Mouse (Mus musculus): ENCODE measurements around the gene Olfr1312. TPM values are rescaled to one million over a fixed set of nuclear protein-coding genes. Genes with fewer than 3 reads are reported as not detected.
"Not testable (repeated sequence)": the region's sequence is repeated elsewhere in the genome, so short reads cannot be mapped to it uniquely, and the experiment has no call there.

The Olfr1312 gene
- 0.75 TPM in 1 of 2 replicates, not detected in the other for polyA plus RNA-seq (2011; ENCODE audit: insufficient read depth, insufficient read length, low replicate concordance, missing spikeins)

DNA sequence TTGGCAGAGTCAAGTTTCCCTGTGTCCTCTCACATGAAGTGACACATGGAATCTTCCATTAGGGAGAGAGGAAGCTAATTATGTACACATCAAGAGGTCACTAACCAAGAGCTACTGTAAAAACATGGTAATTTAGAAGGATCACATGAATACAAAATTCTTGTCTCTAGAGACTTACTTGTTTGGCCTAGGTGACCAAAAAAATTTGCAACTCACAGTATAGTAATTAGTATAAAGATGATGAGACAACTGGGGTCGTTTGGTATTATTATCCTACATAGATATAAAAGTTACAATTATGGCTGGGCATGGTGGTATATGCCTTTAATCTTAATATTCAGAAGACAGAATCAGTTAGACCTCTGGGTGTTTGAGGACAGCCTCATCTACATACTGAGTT, at the start of gene Olfr1312:
Gene Olfr1312, minus strand, starts transcription at position 101 of the 400 bp plus-strand sequence.
- 8% methylated on average over 1 of the region's 1 CpGs for WGBS
- TF ChIP-seq CTCF (IDR thresholded peaks at IDR 0.05; ENCODE audit: control insufficient read depth, insufficient read depth, low read length) (no peak), POLR2A (IDR thresholded peaks at IDR 0.05; ENCODE audit: borderline replicate concordance, control insufficient read depth, low read depth, low read length) (no peak)
- H3K4me1 ChIP-seq (ENCODE audit: control insufficient read depth, insufficient read depth, low read length), result no peaks in the 10 kb centered on the region
- no peak within 1 kb of the TSS for H3K4me3 ChIP-seq (replicated peaks; ENCODE audit: control insufficient read depth, low read depth, low read length)
- no peak within 1 kb of the TSS for H3K27ac ChIP-seq (ENCODE audit: control insufficient read depth, insufficient read depth, low read depth, low read length, poor library complexity)

DNA sequence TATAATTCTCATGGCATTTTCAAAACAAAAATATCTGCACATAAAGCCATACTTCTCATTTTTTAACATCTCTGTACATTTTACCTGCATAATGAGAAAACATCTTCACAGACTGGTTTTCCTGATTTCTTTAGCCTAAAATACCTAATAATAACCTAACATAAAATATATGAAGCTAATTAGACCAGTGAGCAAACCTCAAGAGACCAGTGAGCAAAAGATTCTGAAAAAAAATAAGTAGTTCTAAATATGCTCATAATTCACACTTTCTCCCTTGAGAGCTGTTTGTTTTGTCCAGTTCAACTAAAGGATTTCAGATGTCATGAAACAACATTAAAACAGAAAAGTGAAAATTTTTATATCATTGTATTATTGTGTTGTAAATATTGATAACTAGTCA, 46.6 kb upstream of the Olfr1312 start, which contains the start of gene Olfr1314:
Gene Olfr1314, minus strand, starts transcription at position 101 of the 400 bp plus-strand sequence.
- Histone ChIP-seq H3K4me1 (ENCODE audit: control insufficient read depth, insufficient read depth, low read length) (no peaks in the 10 kb centered on the region), H3K27ac (ENCODE audit: control insufficient read depth, insufficient read depth, low read depth, low read length, poor library complexity) (no peak within 1 kb of the TSS)
- TF ChIP-seq CTCF (IDR thresholded peaks at IDR 0.05; ENCODE audit: control insufficient read depth, insufficient read depth, low read length), result no peak
- TF ChIP-seq POLR2A (IDR thresholded peaks at IDR 0.05; ENCODE audit: borderline replicate concordance, control insufficient read depth, low read depth, low read length), result no peak

DNA sequence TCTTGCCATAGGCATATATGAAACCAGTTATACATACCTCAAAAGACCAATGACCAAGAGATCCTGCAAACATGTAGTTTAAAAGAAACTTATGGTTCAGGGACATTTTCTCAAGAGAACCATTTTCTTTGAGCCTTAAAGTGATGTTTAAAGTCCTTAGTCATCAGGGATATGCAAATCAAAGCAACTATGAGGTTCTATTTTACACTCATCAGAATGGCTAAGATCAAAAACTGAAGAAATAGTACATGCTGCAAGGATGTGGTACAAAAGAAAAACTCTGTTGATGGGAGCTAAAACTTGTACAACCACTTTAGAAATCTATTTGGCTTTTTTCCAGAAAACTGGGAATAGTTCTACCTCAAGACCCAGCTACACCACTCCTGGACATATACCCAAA, 27.7 kb upstream of the Olfr1312 start, which contains the start of gene Olfr1313:
Gene Olfr1313, minus strand, starts transcription at position 101 of the 400 bp plus-strand sequence.
- H3K4me3 ChIP-seq (replicated peaks; ENCODE audit: control insufficient read depth, low read depth, low read length), result no peak within 1 kb of the TSS

More for the DNA sequence above, 46.6 kb upstream of the Olfr1312 start, which contains the start of gene Olfr1314:
- H3K4me3 ChIP-seq (replicated peaks; ENCODE audit: control insufficient read depth, low read depth, low read length), result no peak within 1 kb of the TSS

DNA sequence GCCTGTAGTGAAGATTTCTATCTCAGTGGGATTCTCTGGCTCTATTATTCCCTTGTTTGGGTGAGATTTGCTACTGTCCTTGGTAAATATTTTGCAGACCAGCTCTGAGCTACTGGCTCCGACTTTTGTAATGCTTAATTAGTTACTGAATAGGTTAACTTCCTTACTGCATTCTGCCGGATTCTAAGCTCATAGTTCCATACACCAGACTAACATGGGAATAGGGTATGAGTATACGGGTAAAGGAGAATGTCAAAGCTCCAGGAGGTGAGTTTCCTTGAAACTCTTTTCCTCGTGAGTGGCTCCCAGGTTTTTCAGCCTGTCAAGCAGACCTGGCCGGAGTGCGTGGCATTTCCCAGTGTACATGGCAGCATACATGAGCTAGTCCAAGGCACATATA, 23.1 kb downstream of the Olfr1312 start:
- H3K4me3 ChIP-seq (replicated peaks; ENCODE audit: control insufficient read depth, low read depth, low read length); H3K27ac ChIP-seq (ENCODE audit: control insufficient read depth, insufficient read depth, low read depth, low read length, poor library complexity); H3K4me1 ChIP-seq (ENCODE audit: control insufficient read depth, insufficient read depth, low read length): not testable (repeated sequence)
- WGBS, result 45% methylated on average over 6 of the region's 6 CpGs

More for the DNA sequence above, 27.7 kb upstream of the Olfr1312 start, which contains the start of gene Olfr1313:
- TF ChIP-seq POLR2A (IDR thresholded peaks at IDR 0.05; ENCODE audit: borderline replicate concordance, control insufficient read depth, low read depth, low read length) (no peak), CTCF (IDR thresholded peaks at IDR 0.05; ENCODE audit: control insufficient read depth, insufficient read depth, low read length) (no peak)
- Histone ChIP-seq H3K4me1 (ENCODE audit: control insufficient read depth, insufficient read depth, low read length) (no peaks in the 10 kb centered on the region), H3K27ac (ENCODE audit: control insufficient read depth, insufficient read depth, low read depth, low read length, poor library complexity) (no peak within 1 kb of the TSS)

DNA sequence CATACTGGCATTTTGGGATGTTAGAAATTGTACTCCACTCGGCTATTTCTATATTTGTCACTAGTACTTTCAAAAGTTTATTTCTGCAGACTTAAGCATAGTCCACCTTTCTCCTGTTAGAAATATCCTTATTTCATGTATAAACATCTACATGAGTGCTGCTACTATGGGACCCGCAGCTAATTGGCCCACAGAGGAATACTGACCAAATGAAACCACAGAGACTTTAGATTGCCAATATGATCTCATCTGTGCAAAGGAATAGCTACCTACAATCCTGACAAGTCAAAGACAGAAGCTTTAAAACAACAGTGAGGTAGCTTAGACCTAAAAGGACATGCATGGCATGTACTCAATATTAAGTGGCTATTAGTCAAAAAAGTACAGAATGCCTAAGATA, 25.7 kb downstream of the Olfr1312 start, which contains the start of gene Olfr1311:
Gene Olfr1311, minus strand, starts transcription at position 101 of the 400 bp plus-strand sequence.
- no peak within 1 kb of the TSS for H3K27ac ChIP-seq (ENCODE audit: control insufficient read depth, insufficient read depth, low read depth, low read length, poor library complexity)
- H3K4me1 ChIP-seq (ENCODE audit: control insufficient read depth, insufficient read depth, low read length), result no peaks in the 10 kb centered on the region
- no peak within 1 kb of the TSS for H3K4me3 ChIP-seq (replicated peaks; ENCODE audit: control insufficient read depth, low read depth, low read length)
- WGBS, result 83% methylated on average over 2 of the region's 2 CpGs
- no peak for TF ChIP-seq CTCF (IDR thresholded peaks at IDR 0.05; ENCODE audit: control insufficient read depth, insufficient read depth, low read length)

DNA sequence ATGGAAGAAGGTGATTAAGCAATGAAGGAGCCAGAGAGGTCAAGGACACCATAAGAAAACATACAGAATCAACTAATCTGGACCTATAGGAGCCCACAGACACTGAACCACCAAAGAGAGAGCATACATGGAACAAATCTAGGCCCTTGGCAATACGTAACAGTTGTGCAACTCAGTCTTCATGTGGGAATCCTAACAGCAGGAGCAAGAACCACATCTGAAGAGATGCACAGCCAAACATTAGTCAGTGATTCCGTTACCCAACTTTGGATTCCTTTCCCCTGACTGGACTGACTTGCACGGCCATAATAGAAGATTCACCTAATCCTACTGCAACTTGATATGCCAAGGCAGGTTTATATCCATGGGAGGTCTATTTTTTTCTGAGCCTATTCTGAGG, 35.1 kb downstream of the Olfr1312 start:
- Histone ChIP-seq H3K4me1 (ENCODE audit: control insufficient read depth, insufficient read depth, low read length) (no peaks in the 10 kb centered on the region), H3K27ac (ENCODE audit: control insufficient read depth, insufficient read depth, low read depth, low read length, poor library complexity) (no peak overlapping the region), H3K4me3 (replicated peaks; ENCODE audit: control insufficient read depth, low read depth, low read length) (no peak overlapping the region)
- 77% methylated on average over 3 of the region's 3 CpGs for WGBS
- no peak for TF ChIP-seq POLR2A (IDR thresholded peaks at IDR 0.05; ENCODE audit: borderline replicate concordance, control insufficient read depth, low read depth, low read length)
- no peak for TF ChIP-seq CTCF (IDR thresholded peaks at IDR 0.05; ENCODE audit: control insufficient read depth, insufficient read depth, low read length)

DNA sequence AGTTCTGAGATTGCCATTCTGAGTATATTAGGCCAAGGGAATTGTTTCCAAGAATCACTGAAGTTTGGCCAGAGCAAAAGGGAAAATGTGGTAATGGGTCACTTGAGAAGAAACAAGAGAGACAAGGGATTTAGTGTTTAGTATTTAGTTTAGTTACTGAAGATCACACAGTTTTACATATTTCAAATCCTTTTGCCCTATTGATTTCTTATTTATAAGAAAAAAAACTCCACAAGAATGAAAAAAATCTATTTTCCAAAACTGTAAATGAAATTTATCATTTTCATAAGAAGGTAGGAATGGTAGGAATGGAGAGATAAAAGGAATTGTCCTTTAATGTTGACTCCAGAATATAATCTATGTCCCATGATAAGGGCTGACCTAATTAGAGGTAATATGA, 37.4 kb downstream of the Olfr1312 start, which contains the start of gene Olfr1310:
Gene Olfr1310, minus strand, starts transcription at position 101 of the 400 bp plus-strand sequence.
- Histone ChIP-seq H3K27ac (ENCODE audit: control insufficient read depth, insufficient read depth, low read depth, low read length, poor library complexity) (no peak within 1 kb of the TSS), H3K4me1 (ENCODE audit: control insufficient read depth, insufficient read depth, low read length) (no peaks in the 10 kb centered on the region), H3K4me3 (replicated peaks; ENCODE audit: control insufficient read depth, low read depth, low read length) (no peak within 1 kb of the TSS)
- no peak for TF ChIP-seq CTCF (IDR thresholded peaks at IDR 0.05; ENCODE audit: control insufficient read depth, insufficient read depth, low read length)
- TF ChIP-seq POLR2A (IDR thresholded peaks at IDR 0.05; ENCODE audit: borderline replicate concordance, control insufficient read depth, low read depth, low read length), result no peak

DNA sequence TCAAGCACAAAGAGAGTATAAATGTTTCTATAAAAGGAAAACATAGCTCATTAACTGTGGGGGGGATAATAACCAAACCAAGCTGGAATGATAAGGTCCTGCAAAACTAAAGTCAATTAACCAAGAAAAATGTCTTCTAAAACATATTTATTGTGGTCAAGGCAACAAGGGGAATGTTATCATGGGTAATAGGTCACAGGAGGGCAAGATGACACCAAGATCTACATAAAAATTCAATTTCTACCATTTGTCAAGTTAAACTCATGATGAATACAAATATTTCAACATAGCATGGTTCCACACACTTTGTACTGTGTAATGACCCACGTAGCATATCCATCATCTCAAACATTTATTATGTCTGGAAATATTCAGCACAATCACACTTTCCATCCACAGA, 59.9 kb downstream of the Olfr1312 start, which contains the start of gene Olfr1309:
Gene Olfr1309, minus strand, starts transcription at position 101 of the 400 bp plus-strand sequence.
- no peak within 1 kb of the TSS for H3K27ac ChIP-seq (ENCODE audit: control insufficient read depth, insufficient read depth, low read depth, low read length, poor library complexity)
- TF ChIP-seq POLR2A (IDR thresholded peaks at IDR 0.05; ENCODE audit: borderline replicate concordance, control insufficient read depth, low read depth, low read length), result no peak
- TF ChIP-seq CTCF (IDR thresholded peaks at IDR 0.05; ENCODE audit: control insufficient read depth, insufficient read depth, low read length), result no peak
- WGBS, result 47% methylated on average over 1 of the region's 1 CpGs
- no peaks in the 10 kb centered on the region for H3K4me1 ChIP-seq (ENCODE audit: control insufficient read depth, insufficient read depth, low read length)
- H3K4me3 ChIP-seq (replicated peaks; ENCODE audit: control insufficient read depth, low read depth, low read length), result no peak within 1 kb of the TSS

Other genes starting within 250 kb of the Olfr1312 start
- gene Olfr1303, start 229.9 kb downstream of the Olfr1312 start, polyA plus RNA-seq (2011; ENCODE audit: insufficient read depth, insufficient read length, low replicate concordance, missing spikeins), result 0.32 TPM in 1 of 2 replicates, not detected in the other
- gene Olfr1305, start 173.1 kb downstream of the Olfr1312 start, polyA plus RNA-seq (2011; ENCODE audit: insufficient read depth, insufficient read length, low replicate concordance, missing spikeins), result not detected in 2 replicates
- gene Olfr1306, start 134.0 kb downstream of the Olfr1312 start, polyA plus RNA-seq (2011; ENCODE audit: insufficient read depth, insufficient read length, low replicate concordance, missing spikeins), result not detected in 2 replicates
- gene Olfr1307, start 100.8 kb downstream of the Olfr1312 start, polyA plus RNA-seq (2011; ENCODE audit: insufficient read depth, insufficient read length, low replicate concordance, missing spikeins), result 0.05 and 0.15 TPM in 2 replicates
- not detected in 2 replicates for gene Olfr1308, start 85.3 kb downstream of the Olfr1312 start, polyA plus RNA-seq (2011; ENCODE audit: insufficient read depth, insufficient read length, low replicate concordance, missing spikeins)
- gene Olfr1309, start 60.0 kb downstream of the Olfr1312 start, polyA plus RNA-seq (2011; ENCODE audit: insufficient read depth, insufficient read length, low replicate concordance, missing spikeins), result 0.57 TPM in 1 of 2 replicates, not detected in the other
- gene Olfr1310, start 37.5 kb downstream of the Olfr1312 start, polyA plus RNA-seq (2011; ENCODE audit: insufficient read depth, insufficient read length, low replicate concordance, missing spikeins), result not detected in 2 replicates
- gene Olfr1311, start 25.8 kb downstream of the Olfr1312 start, polyA plus RNA-seq (2011; ENCODE audit: insufficient read depth, insufficient read length, low replicate concordance, missing spikeins), result not detected in 2 replicates
- gene Olfr1313, start 27.6 kb upstream of the Olfr1312 start, polyA plus RNA-seq (2011; ENCODE audit: insufficient read depth, insufficient read length, low replicate concordance, missing spikeins), result 0.57 TPM in 1 of 2 replicates, not detected in the other
- not detected in 2 replicates for gene Olfr1314, start 46.5 kb upstream of the Olfr1312 start, polyA plus RNA-seq (2011; ENCODE audit: insufficient read depth, insufficient read length, low replicate concordance, missing spikeins)
- not detected in 2 replicates for gene Olfr1315-ps1, start 65.2 kb upstream of the Olfr1312 start, polyA plus RNA-seq (2011; ENCODE audit: insufficient read depth, insufficient read length, low replicate concordance, missing spikeins)
- gene Olfr1316, start 84.7 kb upstream of the Olfr1312 start, polyA plus RNA-seq (2011; ENCODE audit: insufficient read depth, insufficient read length, low replicate concordance, missing spikeins), result not detected in 2 replicates
- not detected in 2 replicates for gene Olfr1317, start 90.1 kb upstream of the Olfr1312 start, polyA plus RNA-seq (2011; ENCODE audit: insufficient read depth, insufficient read length, low replicate concordance, missing spikeins)
- not detected in 2 replicates for gene Olfr1318, start 104.0 kb upstream of the Olfr1312 start, polyA plus RNA-seq (2011; ENCODE audit: insufficient read depth, insufficient read length, low replicate concordance, missing spikeins)
- gene Lpcat4, start 189.2 kb upstream of the Olfr1312 start, polyA plus RNA-seq (2011; ENCODE audit: insufficient read depth, insufficient read length, low replicate concordance, missing spikeins), result 26.1 and 28.3 TPM in 2 replicates
- not detected in 2 replicates for gene Nutm1, start 209.1 kb upstream of the Olfr1312 start, polyA plus RNA-seq (2011; ENCODE audit: insufficient read depth, insufficient read length, low replicate concordance, missing spikeins)
- gene Nop10, start 211.7 kb upstream of the Olfr1312 start, polyA plus RNA-seq (2011; ENCODE audit: insufficient read depth, insufficient read length, low replicate concordance, missing spikeins), result 34.5 and 79.9 TPM in 2 replicates
- 24.4 and 45.4 TPM in 2 replicates for gene Slc12a6, start 215.6 kb upstream of the Olfr1312 start, polyA plus RNA-seq (2011; ENCODE audit: insufficient read depth, insufficient read length, low replicate concordance, missing spikeins)
- gene Gm21985, start 216.1 kb upstream of the Olfr1312 start, polyA plus RNA-seq (2011; ENCODE audit: insufficient read depth, insufficient read length, low replicate concordance, missing spikeins), result 0.85 TPM in 1 of 2 replicates, not detected in the other

Measured in bone marrow, adult 2 months (tissue).